Mouse (Mus musculus): ENCODE measurements around the gene Ddr2. TPM values are rescaled to one million over a fixed set of nuclear protein-coding genes. Genes with fewer than 3 reads are reported as not detected.
"Not testable (repeated sequence)": the region's sequence is repeated elsewhere in the genome, so short reads cannot be mapped to it uniquely, and the experiment has no call there.

Gene Ddr2
- total RNA-seq, 2 experiments from 2014 or later = 3.3 to 6.7 TPM

- DNase-seq (ENCODE audit: low spot score in 2 of 2) = no peak
- intact Hi-C loops (cut with DNase I) = no loop called here
These were observed 58.9 kb downstream of the Ddr2 start for GRCm38 (mm10) chr1:170051631-170052177.

GRCm38 (mm10) chr1:170048434-170048833 lies 62.1 kb downstream of the Ddr2 start:
- intact Hi-C loops (cut with DNase I) = no loop called here
- DNase-seq (ENCODE audit: low spot score in 2 of 2) = no peak

GRCm38 (mm10) chr1:170044726-170045471 lies 65.7 kb downstream of the Ddr2 start:
- intact Hi-C loops (cut with DNase I) = no loop called here
- no peak for DNase-seq (ENCODE audit: low spot score in 2 of 2)

GRCm38 (mm10) chr1:170043753-170044152 lies 66.8 kb downstream of the Ddr2 start:
- no peak for DNase-seq (ENCODE audit: low spot score in 2 of 2)
- intact Hi-C loops (cut with DNase I) = no loop called here

- intact Hi-C loops (cut with DNase I) = no loop called here
- no peak for DNase-seq (ENCODE audit: low spot score in 2 of 2)
These were observed 67.6 kb downstream of the Ddr2 start for GRCm38 (mm10) chr1:170042996-170043395.

DNA sequence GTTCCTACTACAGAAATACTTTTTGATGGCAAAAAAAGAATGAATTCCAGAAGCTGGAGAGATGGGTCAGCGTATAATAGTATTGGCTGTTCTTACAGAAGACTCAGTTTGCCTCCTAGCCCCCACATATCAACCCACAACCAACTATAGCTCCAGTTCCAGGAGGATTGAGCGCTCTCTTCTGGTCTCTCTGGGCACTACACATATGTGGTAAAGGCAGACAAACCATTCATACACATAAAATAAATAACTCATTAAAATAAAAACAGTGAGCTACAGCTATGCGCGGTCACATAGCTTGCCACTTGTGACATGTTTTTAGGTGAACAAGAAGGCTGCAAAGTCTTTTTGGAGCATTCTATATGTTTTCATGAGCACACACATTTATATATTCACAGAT lies 71.2 kb downstream of the Ddr2 start:
- intact Hi-C loops (cut with DNase I) = no loop called here
- DNase-seq (ENCODE audit: low spot score in 2 of 2) = no peak

DNA sequence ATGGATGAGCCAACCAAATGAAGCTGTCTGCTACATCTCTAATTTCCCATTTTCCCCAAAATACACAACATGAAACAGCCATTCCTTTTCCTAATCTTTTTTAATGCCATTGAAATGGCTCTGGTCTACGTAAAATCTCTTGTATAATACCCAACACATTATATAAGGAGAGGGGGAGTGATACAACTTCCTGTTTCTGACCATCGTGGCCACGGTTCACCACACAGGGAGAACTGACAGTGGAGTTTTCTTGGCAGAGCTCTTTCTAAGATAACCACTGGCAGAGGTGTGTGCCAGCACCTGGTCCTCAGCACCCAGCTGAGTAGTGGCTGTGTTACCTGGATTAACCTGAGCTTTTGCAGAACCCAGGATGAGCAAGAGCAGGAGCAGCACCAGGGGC lies 75.0 kb downstream of the Ddr2 start:
- DNase-seq (ENCODE audit: low spot score in 2 of 2) = no peak
- intact Hi-C loops (cut with DNase I) = no loop called here

- DNase-seq (ENCODE audit: low spot score in 2 of 2) = no peak
- intact Hi-C loops (cut with DNase I) = no loop called here
These were observed 75.6 kb downstream of the Ddr2 start for GRCm38 (mm10) chr1:170034961-170035360.

DNA sequence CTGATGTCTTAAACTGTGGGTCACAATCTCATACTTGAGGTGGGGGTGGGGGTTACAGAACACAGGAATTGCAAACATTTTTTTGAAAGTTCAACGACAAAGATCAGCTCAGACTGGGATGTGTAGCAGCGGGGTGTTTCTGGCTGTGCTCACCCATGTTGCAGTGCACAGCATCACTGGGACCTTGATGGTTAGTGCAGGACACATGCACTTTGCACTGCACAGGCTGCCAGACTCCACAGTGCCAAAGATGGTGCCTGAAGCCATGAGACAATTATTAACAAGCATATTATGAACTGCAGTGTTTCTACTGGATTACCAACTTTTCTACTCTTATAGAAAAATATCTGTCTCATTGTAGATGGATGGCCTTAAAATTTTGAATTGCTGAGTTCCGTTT lies 78.9 kb downstream of the Ddr2 start:
- DNase-seq (ENCODE audit: low spot score in 2 of 2) = no peak
- intact Hi-C loops (cut with DNase I) = no loop called here

DNA sequence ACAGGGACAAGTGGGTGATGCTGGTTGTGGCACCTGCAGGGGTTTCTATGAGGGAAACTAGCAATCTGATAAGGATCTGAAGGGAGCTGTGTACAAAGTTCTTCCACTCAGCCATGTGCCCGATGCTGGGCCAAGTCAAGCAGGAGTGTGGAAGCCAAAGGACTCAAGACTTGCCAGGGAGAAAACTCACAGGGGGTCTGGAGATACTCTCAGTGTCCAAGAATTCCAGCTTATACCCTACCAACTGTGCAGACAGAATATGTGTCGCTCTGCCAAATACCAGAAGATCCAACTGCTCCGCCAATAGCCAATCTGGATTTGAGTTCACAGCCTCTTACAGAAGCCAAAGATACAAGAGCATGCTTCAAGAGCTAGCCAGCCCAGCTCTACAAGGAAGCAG lies 95.8 kb downstream of the Ddr2 start:
- DNase-seq (ENCODE audit: low spot score in 2 of 2) = no peak

DNA sequence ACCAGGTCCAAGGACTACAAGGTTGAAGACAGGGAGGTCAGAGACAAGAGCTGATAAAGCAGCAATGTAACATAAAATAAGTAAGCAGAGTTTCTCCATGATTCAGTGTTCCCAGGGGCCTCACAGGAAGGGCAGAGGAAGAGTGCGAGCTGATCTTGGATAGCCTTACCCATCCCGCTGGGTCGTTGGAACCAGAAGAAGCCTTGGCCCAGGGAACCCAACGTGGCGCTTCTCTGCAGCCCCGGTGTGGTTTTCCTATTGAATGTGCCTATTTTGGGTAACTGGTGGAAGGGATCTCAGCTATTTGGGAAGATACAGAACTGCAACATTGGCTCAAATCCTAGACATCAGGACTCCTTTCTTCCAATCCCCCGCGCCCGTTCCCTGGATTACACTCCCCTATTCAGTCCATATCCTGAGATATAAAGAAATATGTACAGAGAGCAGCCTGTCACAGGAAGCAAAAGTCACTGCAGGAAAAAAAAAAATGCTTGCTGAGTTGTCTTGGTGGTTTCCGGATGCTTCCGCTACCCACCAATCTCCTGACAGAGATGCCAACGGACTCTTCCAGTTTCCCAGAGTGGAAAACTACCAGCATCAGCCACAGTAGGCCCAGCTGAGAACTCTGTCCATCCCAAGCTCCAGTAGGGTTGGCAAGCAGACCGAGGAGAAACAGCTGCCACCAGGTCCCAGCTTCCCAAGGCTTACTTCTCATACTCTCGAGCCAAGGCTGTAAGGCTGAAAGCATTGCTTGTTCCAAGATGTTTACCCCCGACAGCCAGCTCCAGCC lies 99.7 kb downstream of the Ddr2 start:
- DNase-seq (ENCODE audit: low spot score in 2 of 2) = no peak
- intact Hi-C loops (cut with DNase I) = no loop called here

More for the DNA sequence above, 95.8 kb downstream of the Ddr2 start:
- intact Hi-C loops (cut with DNase I) = no loop called here

DNA sequence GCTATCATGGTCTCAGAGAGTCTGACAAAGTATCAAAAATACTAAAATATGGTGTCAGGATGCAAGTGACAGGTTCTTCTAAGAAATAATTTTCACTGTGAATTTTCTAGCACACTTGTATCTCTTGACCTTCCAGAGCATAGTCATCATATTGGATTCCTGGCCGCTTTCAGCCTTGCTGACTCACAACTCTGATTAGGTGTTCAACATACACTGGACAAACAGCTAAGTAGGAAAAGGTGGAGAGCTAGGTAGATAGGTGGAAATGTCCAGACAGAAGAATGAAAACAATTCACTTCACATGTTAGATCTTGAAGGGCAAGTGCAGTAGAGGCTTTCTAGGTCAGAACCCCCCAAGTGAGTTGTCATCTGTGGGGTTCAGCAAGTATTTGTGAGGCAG lies 101.3 kb downstream of the Ddr2 start:
- no peak for DNase-seq (ENCODE audit: low spot score in 2 of 2)
- intact Hi-C loops (cut with DNase I) = no loop called here

DNA sequence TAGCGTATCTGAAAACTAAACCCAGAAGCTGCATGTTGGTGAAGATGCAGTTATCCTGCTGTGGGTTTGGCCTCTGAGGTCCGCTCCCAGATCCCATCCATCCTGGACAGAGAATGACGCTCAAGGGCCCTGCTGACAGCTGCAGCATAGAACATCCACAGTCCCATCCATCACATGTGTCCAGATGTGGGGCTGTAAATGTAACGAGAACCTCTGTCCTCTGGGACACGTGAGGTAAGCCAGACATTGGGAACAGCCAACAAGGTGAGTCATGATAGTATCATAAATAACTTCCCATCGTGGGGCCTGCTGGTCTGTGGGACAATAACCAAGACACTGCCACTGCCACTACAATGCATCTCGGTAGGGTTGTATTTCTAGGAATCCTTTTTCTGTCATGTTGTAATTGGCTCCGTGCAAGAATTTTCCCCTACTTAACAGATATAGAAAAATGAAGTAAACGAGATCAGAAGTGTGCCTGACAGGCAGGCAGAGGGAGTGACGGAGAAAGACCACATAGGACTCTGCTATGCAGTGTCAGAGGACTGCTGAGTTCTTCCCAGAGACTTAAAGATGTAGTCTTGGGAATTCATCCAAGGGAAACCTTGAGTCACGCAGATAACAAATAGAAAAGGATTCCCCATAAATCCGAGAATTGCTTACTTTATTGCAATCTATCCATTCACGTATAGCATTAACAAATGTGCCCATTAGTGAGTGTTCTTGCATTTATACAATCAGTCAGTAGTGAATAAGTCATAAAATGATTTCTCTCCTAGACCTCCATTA lies 101.9 kb downstream of the Ddr2 start:
- intact Hi-C loops (cut with DNase I) = no loop called here
- DNase-seq (ENCODE audit: low spot score in 2 of 2) = no peak

DNA sequence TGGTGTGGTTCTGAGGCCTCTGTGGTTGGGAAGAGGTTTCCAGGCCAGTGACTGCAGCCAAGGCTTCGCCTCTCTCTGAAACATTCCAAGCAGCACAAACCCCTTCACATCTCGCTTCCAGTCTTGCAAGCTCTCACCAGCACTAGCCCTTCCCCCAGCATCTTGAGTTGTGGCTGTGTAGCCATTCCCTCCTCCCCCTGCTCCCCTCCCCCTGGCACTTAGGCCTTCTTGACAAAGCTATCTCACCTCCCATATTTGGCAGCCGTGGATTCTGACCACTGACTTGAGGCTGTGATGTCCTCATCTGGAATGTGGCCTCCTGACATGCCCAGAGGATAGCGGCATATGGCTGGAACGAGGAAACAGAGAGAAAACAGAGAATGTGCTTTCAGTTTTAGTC lies 104.0 kb downstream of the Ddr2 start:
- DNase-seq (ENCODE audit: low spot score in 2 of 2) = no peak
- intact Hi-C loops (cut with DNase I) = no loop called here

DNA sequence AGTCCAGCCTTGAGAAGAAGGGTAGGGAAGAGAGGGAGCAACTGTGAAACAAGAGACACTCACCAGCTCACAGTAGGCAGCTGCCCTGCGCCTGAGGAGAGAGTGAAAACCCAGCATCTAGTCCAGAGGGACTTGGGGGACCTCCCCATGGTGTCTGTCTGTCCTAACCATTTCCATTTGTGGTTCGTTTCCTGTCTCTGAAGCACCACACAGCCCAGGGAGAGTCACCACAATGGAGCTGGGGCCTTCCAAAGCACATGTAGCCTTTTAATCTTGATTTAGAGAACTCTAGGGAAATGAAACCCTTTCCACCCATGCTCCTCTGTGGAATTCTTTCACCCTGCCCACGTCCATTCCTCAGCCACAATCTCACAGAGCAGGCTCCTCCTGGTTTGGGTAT lies 105.3 kb downstream of the Ddr2 start:
- intact Hi-C loops (cut with DNase I) = no loop called here
- DNase-seq (ENCODE audit: low spot score in 2 of 2) = no peak

- intact Hi-C loops (cut with DNase I); DNase-seq (ENCODE audit: low spot score in 2 of 2): not testable (repeated sequence)
These were observed 116.7 kb downstream of the Ddr2 start for GRCm38 (mm10) chr1:169993901-169994300.

- DNase-seq (ENCODE audit: low spot score in 2 of 2) = no peak
- intact Hi-C loops (cut with DNase I) = no loop called here
These were observed 124.4 kb downstream of the Ddr2 start for GRCm38 (mm10) chr1:169986166-169986565.

DNA sequence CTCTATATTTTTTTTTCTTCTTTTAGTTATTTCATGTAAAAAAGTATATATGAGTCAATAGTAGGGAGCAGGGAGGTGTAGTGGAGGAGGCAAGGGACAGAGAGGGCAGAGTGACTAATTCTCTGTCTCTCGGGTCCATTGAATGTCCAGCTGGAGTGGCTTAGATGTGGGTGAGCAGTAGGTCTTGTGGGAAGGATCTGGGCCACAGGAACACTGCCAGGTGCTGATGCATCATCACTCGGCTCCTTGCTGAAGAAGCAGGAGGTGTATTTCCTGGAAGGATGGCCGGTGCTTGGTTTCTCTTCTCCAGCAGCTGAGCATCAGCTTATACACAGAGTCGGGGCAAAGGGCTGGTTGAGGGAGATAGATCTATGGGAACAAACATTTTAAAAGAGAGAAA lies 132.9 kb downstream of the Ddr2 start:
- no peak for DNase-seq (ENCODE audit: low spot score in 2 of 2)
- intact Hi-C loops (cut with DNase I) = no loop called here

- intact Hi-C loops (cut with DNase I) = no loop called here
- DNase-seq (ENCODE audit: low spot score in 2 of 2) = no peak
These were observed 138.6 kb downstream of the Ddr2 start for GRCm38 (mm10) chr1:169971998-169972397.

DNA sequence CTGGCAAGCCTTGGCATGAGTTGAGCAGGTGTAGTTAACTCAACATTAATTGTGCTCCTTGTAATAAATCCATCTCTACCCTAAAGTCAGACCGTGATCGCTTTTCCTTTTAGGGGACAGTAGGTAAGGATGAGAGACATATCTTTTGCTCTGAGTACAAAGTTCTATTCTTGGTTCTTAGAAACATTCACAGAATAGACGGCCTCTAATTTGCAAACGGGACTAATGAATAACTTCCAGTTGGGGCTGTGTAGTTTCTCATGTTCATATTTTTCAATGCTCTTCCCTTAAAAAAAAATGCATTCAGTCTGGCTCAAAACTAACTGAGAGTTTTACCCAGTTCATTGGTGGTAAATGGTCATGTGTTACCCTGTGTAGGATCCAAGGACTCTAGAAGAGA lies 139.6 kb downstream of the Ddr2 start:
- DNase-seq (ENCODE audit: low spot score in 2 of 2) = no peak
- intact Hi-C loops (cut with DNase I) = no loop called here
